Mouse (Mus musculus) megakaryocyte, embryonic 14.5 days (primary cell): ENCODE measurements at regions not wholly inside any gene's neighbourhood (a gene's known extent, or its start where the extent isn't known, plus 50 kb on each side); places are given as distances from the start of the nearest gene placed in this dataset.

ENCODE experiments used
- FLI1 ChIP-seq: IDR thresholded peaks from 2 replicates; pipeline ENCODE4 v1.6.1; 2012; ENCODE audit warnings: low read length, inconsistent platforms, mixed read lengths
- GATA1 ChIP-seq: IDR thresholded peaks from 3 replicates; pipeline ENCODE4 v1.6.1; 2012; ENCODE audit warnings: mixed read lengths, low read length, inconsistent platforms, borderline replicate concordance

GRCm38 (mm10) chr9:11062856-11063255 is 158.3 kb upstream of the Cntn5 start:
- TF ChIP-seq GATA1: no peak
- no peak for TF ChIP-seq FLI1
